Comparison of ENCODE assay signal across 8 mouse cellular contexts in the genomic region with DNA sequence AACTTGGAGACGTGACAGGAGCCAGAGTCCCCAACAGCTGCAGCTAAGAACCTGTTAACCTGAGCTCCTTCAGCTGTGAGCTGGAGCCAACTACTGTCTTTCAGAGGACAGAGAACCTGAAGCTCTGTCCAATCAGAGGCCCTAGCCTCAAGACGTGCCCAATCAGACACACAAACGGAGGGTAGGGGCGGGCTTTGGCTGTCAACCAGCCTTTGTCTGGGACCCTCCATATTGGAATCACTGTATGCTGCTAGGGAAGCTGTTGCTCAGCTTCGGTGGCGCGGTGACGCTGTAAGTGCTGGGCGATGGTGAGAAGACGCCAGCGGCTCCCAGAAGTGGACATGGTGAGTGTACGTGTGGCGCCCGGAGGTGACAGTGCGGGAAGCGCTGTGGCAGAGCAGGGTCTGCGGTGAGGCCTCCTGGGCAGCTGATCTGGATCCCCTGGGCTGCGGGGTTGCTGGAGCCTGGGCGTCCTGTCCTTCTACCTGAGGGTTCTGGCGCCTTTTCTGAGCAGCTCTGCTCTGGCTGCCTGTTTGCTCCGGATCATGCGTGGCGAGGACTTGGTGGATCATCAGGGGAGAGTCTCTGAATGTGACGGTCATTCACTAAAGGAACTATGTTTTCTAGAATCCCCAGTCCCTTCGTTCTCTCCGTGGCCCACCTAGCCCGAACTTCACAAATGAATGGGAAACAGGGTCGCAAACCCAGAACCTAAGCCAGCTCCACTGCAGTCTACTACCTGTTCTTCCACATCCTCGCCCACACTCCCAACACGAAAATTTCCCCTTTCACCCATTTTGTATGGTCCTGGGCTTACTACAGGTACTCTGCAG. TPM values are rescaled to one million over a fixed set of nuclear protein-coding genes. Genes with fewer than 3 reads are reported as not detected.
DNase-seq lines count a peak whose midpoint lies in the region; ATAC-seq lines count a peak whose summit lies in the region.

A gene (plus strand): TSS at position 215 of the 833 bp plus-strand sequence.

- peak; percentile 97 for DNase-seq in R1 (ENCODE audit: low read depth, low spot score)
- peak; percentile 95 for DNase-seq in cerebellum, postnatal 25 days
- peak; percentile 89 to 92 for DNase-seq in frontal cortex, postnatal 25 days (ENCODE audit: low spot score in 2 of 2)
- peak; percentile 92 for DNase-seq in hindbrain, embryonic 14.5 days (ENCODE audit: low spot score)
- peak; percentile 91 to 93 for DNase-seq in layer of hippocampus, postnatal 36 days
- peak; percentile 98 for DNase-seq in lung, postnatal 36 days
- DNase-seq in retina, postnatal 1 day = peak; percentile 98
- peak; percentile 90 for DNase-seq in urinary bladder, adult 18-20 months (ENCODE audit: low spot score in 2 of 2)

- peak within 1 kb of the TSS; percentile 91 for H3K27ac ChIP-seq in hindbrain, embryonic 14.5 days

- H3K36me3 ChIP-seq in hindbrain, embryonic 14.5 days (replicated peaks; ENCODE audit: control insufficient read depth, insufficient read depth) = no peaks in the 10 kb centered on the region; the same call in 1 of the 2 replicates

- H3K27me3 ChIP-seq in hindbrain, embryonic 14.5 days (ENCODE audit: control insufficient read depth, insufficient read depth, low read length) = no peaks in the 10 kb centered on the region

- under 1% methylated on average over 30 of the region's 30 CpGs for WGBS in hindbrain, embryonic 14.5 days

- no peaks in the 10 kb centered on the region for H3K9me3 ChIP-seq in hindbrain, embryonic 14.5 days (ENCODE audit: control insufficient read depth, low read length)

- ATAC-seq in hindbrain, embryonic 14.5 days (ENCODE audit: low FRiP score) = peak; percentile 95

- H3K4me2 ChIP-seq in hindbrain, embryonic 14.5 days (replicated peaks) = peak within 1 kb of the TSS; percentile 66

- H3K4me1 ChIP-seq in hindbrain, embryonic 14.5 days (replicated peaks; ENCODE audit: control insufficient read depth, insufficient read depth, low read length) = peaks cover 32% of the 10 kb centered on the region

- peak within 1 kb of the TSS; percentile 83 for H3K9ac ChIP-seq in hindbrain, embryonic 14.5 days

- H3K4me3 ChIP-seq in hindbrain, embryonic 14.5 days (replicated peaks; ENCODE audit: low read length) = peak within 1 kb of the TSS; percentile 53

RNA-seq across cellular contexts. Expression of the gene that starts here (rescaled TPM):
- 20.0 and 20.7 TPM in 2 replicates for polyA plus RNA-seq in hindbrain, embryonic 14.5 days (2014; fragmentation: Nextera tagmentation; extraction: Ambion mirVana)
- total RNA-seq in layer of hippocampus, postnatal 36 days (2021) = 10 to 100 TPM; 15.0 to 17.9 TPM

Comparison
In these comparisons a context has a peak if more than half of its experiments do, and no peak if none do; other contexts are left out.
1. Peak in every context shown above with its lines: DNase-seq, ATAC-seq, H3K4me3 ChIP-seq and H3K27ac ChIP-seq.